Mouse (Mus musculus): ENCODE data around the gene Xpo5. TPM values are rescaled to one million over a fixed set of nuclear protein-coding genes. Genes with fewer than 3 reads are reported as not detected.

Xpo5 gene
- total and polyA plus RNA-seq, 3 experiments: 44.7 to 56.3 (median 55.1) TPM

DNA sequence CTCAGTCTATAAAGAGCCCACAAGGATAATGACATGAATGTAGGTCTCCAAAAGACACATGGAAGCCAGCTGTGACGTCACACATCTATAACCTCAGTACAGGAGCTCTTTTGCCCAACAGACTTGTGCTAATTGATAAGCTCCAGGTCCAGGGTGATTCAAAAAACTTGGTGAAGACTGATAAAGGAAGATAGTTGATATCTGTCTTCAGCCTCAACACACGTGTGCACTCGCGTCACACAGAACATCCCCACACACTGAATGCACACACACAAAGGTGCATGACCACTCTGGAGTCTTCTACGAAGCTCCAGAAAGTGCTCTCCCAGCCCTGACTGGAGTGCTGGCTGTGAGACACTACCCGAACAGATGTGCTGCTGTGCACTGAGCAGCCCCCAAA, 34.5 kb downstream of the Xpo5 start:
- H3K4me2 ChIP-seq (ENCODE audit: insufficient read depth, low read depth, poor library complexity, severe bottlenecking): no peak overlapping the region
- no peak overlapping the region for H3K4me3 ChIP-seq (replicated peaks in 1 of 3; ENCODE audit: low read depth in 2 of 3, low read length in 2 of 3, poor library complexity in 1 of 3)
- TF ChIP-seq SMC3 (IDR thresholded peaks at IDR 0.05; ENCODE audit: low read depth, low read length): no peak
- no peak for TF ChIP-seq EP300 (IDR thresholded peaks at IDR 0.05; ENCODE audit: low read length)
- TF ChIP-seq NELFE (IDR thresholded peaks at IDR 0.05; ENCODE audit: low read depth, low read length): no peak
- no peak for TF ChIP-seq ZC3H11A (IDR thresholded peaks at IDR 0.05; ENCODE audit: low read depth, low read length)
- TF ChIP-seq ELF1 (IDR thresholded peaks at IDR 0.05; ENCODE audit: low read depth, low read length): no peak
- TF ChIP-seq CTCF (conservative IDR thresholded peaks at IDR 0.05 in 1 of 2, IDR thresholded peaks at IDR 0.05 in 1 of 2; ENCODE audit: low read depth in 2 of 2, low read length in 2 of 2): no peak
- no peak for TF ChIP-seq CHD2 (IDR thresholded peaks at IDR 0.05; ENCODE audit: low read length)
- TF ChIP-seq MAFK (IDR thresholded peaks at IDR 0.05; ENCODE audit: insufficient replicate concordance, low read length): no peak
- TF ChIP-seq USF2 (conservative IDR thresholded peaks at IDR 0.05; ENCODE audit: low read depth, low read length): no peak
- TF ChIP-seq GABPA (IDR thresholded peaks at IDR 0.05; ENCODE audit: insufficient replicate concordance, low read depth, low read length): no peak
- TF ChIP-seq UBTF (IDR thresholded peaks at IDR 0.05; ENCODE audit: low read depth, low read length): no peak
- H3K9me3 ChIP-seq (replicated peaks; ENCODE audit: low read length): no peaks in the 10 kb centered on the region
- no peak overlapping the region for H3K27ac ChIP-seq (ENCODE audit: insufficient read depth, low read depth)
- dilution Hi-C loops (cut with MboI; ENCODE audit: extremely low pct_ligation_motif_present, extremely low pct_unique_long_range_greater_than_20kb, low sequenced_read_pairs): no loop called here
- DNase-seq (ENCODE audit: extremely low read depth): no peak
- no peaks in the 10 kb centered on the region for H3K27me3 ChIP-seq (replicated peaks)
- no peak overlapping the region for H3K9ac ChIP-seq (ENCODE audit: insufficient read depth, low read depth)
- H3K36me3 ChIP-seq (replicated peaks in 1 of 2; ENCODE audit: control insufficient read depth in 1 of 2, insufficient read depth in 1 of 2, low read length in 1 of 2): peaks cover 85 to 88% of the 10 kb centered on the region in 2 experiments
- no peaks in the 10 kb centered on the region for H3K79me2 ChIP-seq (replicated peaks; ENCODE audit: control insufficient read depth, extremely low read depth, insufficient read depth, poor library complexity, severe bottlenecking)
- in situ Hi-C loops (cut with MboI; ENCODE audit: low pct_ligation_motif_present, low pct_unique_long_range_greater_than_20kb, low sequenced_read_pairs): loop anchor here (5.0 to 25.0 kb wide), 2 partner anchors 35 to 750 kb away; partner anchors contain the start of genes Polh and Xpo5
- no peaks in the 10 kb centered on the region for H3K4me1 ChIP-seq (ENCODE audit: control insufficient read depth in 1 of 2, insufficient read depth in 2 of 2)

DNA sequence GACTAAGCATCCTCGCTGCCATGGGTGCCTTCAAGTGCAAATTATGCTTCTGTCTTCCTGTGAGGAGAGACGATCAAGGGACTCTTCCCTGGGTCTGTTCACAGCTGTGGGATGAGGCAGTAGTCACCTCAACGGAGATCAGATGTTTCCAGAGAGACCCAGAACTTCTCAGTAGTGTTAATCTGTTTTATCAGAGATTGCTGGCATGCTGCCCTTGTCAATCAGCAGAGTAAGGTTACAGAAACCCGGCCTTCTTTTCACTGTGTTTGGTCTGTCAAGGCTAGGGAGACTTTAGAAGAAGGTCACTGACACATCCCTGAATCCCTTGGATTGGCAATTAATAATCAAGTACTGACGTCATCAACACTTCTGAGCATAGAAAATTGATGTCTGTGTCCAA, 34.9 kb downstream of the Xpo5 start:
- no peak for DNase-seq (ENCODE audit: extremely low read depth)
- Histone ChIP-seq H3K4me1 (ENCODE audit: control insufficient read depth in 1 of 2, insufficient read depth in 2 of 2) (no peaks in the 10 kb centered on the region), H3K27me3 (replicated peaks) (no peaks in the 10 kb centered on the region), H3K9me3 (replicated peaks; ENCODE audit: low read length) (no peaks in the 10 kb centered on the region), H3K4me2 (ENCODE audit: insufficient read depth, low read depth, poor library complexity, severe bottlenecking) (no peak overlapping the region), H3K27ac (ENCODE audit: insufficient read depth, low read depth) (no peak overlapping the region), H3K36me3 (replicated peaks in 1 of 2; ENCODE audit: control insufficient read depth in 1 of 2, insufficient read depth in 1 of 2, low read length in 1 of 2) (peaks cover 85 to 92% of the 10 kb centered on the region in 2 experiments), H3K4me3 (replicated peaks in 1 of 3; ENCODE audit: low read depth in 2 of 3, low read length in 2 of 3, poor library complexity in 1 of 3) (no peak overlapping the region), H3K9ac (ENCODE audit: insufficient read depth, low read depth) (no peak overlapping the region), H3K79me2 (replicated peaks; ENCODE audit: control insufficient read depth, extremely low read depth, insufficient read depth, poor library complexity, severe bottlenecking) (no peaks in the 10 kb centered on the region)
- dilution Hi-C loops (cut with MboI; ENCODE audit: extremely low pct_ligation_motif_present, extremely low pct_unique_long_range_greater_than_20kb, low sequenced_read_pairs): no loop called here
- TF ChIP-seq ZNF384 (IDR thresholded peaks at IDR 0.05; ENCODE audit: low read depth, low read length) (no peak), UBTF (IDR thresholded peaks at IDR 0.05; ENCODE audit: low read depth, low read length) (no peak), BHLHE40 (IDR thresholded peaks at IDR 0.05; ENCODE audit: low read depth, low read length) (no peak), MAZ (IDR thresholded peaks at IDR 0.05; ENCODE audit: low read depth, low read length) (no peak), RAD21 (IDR thresholded peaks at IDR 0.05; ENCODE audit: low read depth, low read length) (no peak), ZC3H11A (IDR thresholded peaks at IDR 0.05; ENCODE audit: low read depth, low read length) (no peak), USF2 (conservative IDR thresholded peaks at IDR 0.05; ENCODE audit: low read depth, low read length) (no peak)
- in situ Hi-C loops (cut with MboI; ENCODE audit: low pct_ligation_motif_present, low pct_unique_long_range_greater_than_20kb, low sequenced_read_pairs): loop anchor here (5.0 to 25.0 kb wide), 2 partner anchors 35 to 750 kb away; partner anchors contain the start of genes Polh and Xpo5

All from CH12.LX (cell line).